Mouse (Mus musculus): Measurements from ENCODE around the gene Gm34302.

Gm34302 gene

GRCm38 (mm10) chr3:63483726-63484125 lies at the start of gene Gm34302:
Gene Gm34302, minus strand, starts transcription at chr3:63483879.
- DNase-seq: no peak

DNA sequence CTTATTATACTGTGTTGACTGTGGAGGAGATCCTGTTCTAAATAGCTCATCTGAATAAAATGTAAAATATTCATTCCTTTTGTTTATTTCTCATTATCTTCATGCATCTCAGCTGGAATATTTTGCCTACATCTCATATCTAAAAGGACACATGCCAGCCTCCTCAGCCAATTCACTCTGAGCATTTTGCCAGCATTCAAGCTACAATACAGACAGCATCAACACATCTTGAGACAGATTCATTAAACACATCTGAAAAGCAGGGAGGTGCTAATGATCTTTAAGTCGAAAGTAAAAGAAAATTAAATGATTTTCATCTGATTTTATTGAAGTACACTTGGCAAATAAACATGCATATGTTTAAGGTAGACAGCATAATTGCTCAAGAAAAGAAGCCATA lies 48.2 kb upstream of the Gm34302 start:
- DNase-seq: no peak

- no peak for DNase-seq
Measured at GRCm38 (mm10) chr3:63517681-63518080, 34.0 kb upstream of the Gm34302 start.

- peak; percentile 21 for DNase-seq
Measured at GRCm38 (mm10) chr3:63516279-63516678, 32.6 kb upstream of the Gm34302 start.

DNA sequence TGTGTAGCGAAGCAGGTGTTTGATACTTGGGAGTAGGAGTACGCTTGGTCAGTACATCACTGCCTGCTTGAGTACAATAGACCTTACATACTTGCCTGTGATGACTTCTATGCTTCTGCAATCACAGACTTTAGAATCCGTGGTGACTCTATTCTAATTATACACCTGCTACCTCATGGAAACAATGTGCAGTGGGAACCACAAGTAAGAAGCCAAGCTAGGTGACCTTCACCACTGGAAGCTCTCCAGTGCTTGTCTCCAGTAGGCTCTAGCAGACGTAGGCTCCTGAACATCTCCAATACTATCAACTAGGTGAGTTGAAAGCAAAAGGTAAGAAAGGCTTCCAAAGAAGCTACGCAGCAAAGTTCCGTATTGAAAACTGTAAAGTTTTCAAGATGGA lies 27.6 kb upstream of the Gm34302 start:
- no peak for DNase-seq

GRCm38 (mm10) chr3:63509484-63509883 lies 25.8 kb upstream of the Gm34302 start:
- no peak for DNase-seq

DNA sequence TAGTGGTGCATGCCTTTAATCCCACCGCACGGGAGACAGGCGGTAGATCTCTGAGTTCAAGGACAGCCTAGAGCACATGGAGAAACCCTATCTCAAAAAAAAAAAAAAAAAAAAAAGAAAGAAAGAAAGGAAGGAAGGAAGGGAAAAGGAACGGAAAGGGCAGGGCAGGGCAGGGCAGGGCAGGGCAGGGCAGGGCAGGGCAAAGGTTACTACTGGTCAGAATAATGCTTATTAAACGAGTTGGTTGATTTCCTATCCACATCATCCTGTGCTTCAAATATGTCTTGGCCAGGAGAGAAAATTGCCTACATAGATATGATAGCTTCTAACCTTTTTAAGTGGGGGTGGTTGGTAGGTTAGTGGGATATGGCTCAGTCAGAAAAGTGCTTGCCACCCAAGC lies 25.2 kb upstream of the Gm34302 start:
- no peak for DNase-seq

DNA sequence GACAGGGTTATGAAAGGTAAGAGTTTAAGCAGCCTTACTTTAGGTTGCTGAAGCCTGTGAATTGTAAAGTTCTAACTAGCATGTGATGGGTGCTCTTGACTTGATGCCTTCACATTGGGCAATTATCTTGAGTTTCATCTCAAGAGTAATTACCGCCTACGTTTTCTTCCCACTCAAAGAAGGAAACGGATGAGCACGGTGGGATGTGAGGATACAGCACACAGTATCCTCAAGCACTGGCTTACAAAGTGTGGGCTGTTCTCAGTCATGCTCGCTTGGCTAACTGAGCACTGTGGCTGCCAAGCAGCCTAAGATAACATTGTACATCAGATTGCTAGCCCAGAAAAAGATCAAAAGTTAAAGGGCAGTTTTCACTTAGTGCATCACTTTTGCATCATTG lies 20.8 kb upstream of the Gm34302 start:
- DNase-seq: no peak

DNA sequence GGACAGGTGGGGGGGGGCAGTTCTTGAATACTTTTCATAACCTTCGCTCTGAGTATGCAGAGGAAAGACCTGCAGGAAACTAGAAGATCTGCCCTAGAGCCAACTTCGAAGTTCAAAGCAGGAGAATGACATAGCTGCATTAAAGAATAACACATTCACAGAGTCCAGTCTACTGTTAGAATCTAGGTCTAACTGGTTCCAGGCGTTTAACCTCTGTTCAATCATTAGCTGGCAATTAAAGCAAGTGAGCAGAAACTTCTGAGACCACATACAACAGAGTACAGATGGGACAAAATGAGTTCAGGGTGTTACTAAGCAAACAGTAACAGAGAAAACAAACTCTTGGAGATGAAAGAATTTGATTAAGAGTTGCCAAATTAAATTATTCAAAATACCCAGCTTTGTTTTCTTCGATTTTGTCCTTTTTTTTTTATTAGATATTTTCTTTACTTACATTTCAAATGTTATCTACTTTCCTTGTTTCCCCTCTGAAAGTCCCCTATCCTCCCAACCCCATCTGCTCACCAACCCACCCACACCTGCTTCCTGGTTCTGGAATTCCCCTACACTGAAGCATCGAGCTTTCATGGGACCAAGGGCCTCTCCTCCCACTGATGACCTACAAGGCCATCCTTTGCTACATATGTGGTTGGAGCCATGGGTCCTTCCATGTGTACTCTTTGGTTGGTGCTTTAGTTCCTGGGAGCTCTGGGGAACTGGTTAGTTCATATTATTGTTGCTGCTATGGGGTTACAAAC lies 11.1 kb upstream of the Gm34302 start:
- no peak for DNase-seq

DNA sequence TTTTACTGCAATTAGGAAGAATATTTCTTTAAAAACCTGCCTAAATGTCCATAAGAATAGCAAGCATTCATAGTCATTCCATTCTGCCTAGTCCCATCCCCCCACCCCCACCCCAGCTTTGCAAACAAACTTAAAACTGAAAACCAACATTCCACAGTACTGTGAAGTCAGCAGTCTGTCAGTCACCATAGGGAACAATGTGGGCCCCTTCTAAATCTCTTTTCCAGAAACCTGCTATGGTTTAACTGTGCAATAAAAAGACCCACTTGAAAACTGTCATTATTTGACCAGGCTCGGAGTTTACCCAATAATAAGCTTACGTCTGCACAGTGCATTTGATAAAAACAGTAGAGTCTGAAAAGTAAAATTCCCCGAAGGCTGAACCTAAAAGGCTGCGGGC lies 9.9 kb upstream of the Gm34302 start:
- DNase-seq: no peak

GRCm38 (mm10) chr3:63440426-63441125 lies 43.1 kb downstream of the Gm34302 start:
- no peak for DNase-seq

DNA sequence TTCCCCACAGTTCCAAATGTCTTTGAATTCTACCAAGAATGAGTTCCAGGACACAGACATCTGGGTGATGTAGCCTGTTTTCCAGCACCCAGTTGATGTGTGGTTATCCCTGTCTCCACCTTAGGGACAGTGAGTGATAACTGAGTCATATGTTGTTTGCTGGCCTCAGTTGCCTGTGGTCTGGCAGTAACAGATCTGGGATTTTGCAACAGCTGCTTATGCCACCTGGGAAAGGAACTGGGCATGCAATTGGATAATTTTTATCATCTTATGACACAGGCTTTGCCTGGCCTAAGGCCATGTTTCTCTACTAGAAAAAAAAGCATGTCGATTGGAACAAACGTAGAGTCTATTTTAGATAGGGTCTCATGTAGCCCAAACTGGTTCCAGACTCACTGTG lies 43.9 kb downstream of the Gm34302 start:
- peak; percentile 9 for DNase-seq

- no peak for DNase-seq
Measured at GRCm38 (mm10) chr3:63438898-63439297, 44.8 kb downstream of the Gm34302 start.

Data from right cerebral cortex, postnatal 4 days (tissue).